Comparison of ENCODE assay signal across 17 mouse cellular contexts in genomic region chr7:84577034-84577433, GRCm38 (mm10). TPM values are rescaled to one million over a fixed set of nuclear protein-coding genes. Genes with fewer than 3 reads are reported as not detected.
DNase-seq lines count a peak whose midpoint lies in the region; ATAC-seq lines count a peak whose summit lies in the region.
"Had no signal": no experiment of that assay in that cellular context is flagged by ENCODE, and none has a peak within 500 bp of the region (broad histone marks: within the 10 kb centered on the region; RNA-seq: fewer than 3 reads in every experiment).

No protein-coding gene starts in this region.

- no peaks in the 10 kb centered on the region for H3K4me1 ChIP-seq in liver, embryonic 11.5 days (replicated peaks; ENCODE audit: control insufficient read depth, insufficient read depth, low read length)
- H3K4me1 ChIP-seq in liver, embryonic 12.5 days: no peaks in the 10 kb centered on the region
- H3K4me1 ChIP-seq: forebrain, embryonic 15.5 days; heart, embryonic 10.5 days; hindbrain, embryonic 13.5 days; intestine, embryonic 15.5 days had no signal

- peak; percentile 15 for DNase-seq in liver, embryonic 11.5 days (ENCODE audit: low spot score)
- DNase-seq in 3134 (ENCODE audit: extremely low read depth, insufficient read length, low spot score): peak; percentile 20
- DNase-seq in 3T3-L1 (ENCODE audit: low read depth, low spot score): peak; percentile 65
- DNase-seq in adipocyte (ENCODE audit: low spot score): peak; percentile 11
- DNase-seq in c-Kit-positive CD71-positive TER-119-positive erythroid progenitor cells, embryonic 14.5 days (ENCODE audit: low spot score): no peak
- DNase-seq in natural killer cell, adult 2 months (ENCODE audit: low spot score in 2 of 2): no peak
- DNase-seq: adrenal gland, postnatal 10 days; cerebellum, adult 2 months; cerebellum, postnatal 10 days; gastrocnemius, postnatal 36 days; heart, adult 18-20 months; heart, postnatal 10 days had no signal

- no peak for ATAC-seq in liver, embryonic 11.5 days (replicated peaks; ENCODE audit: low FRiP score)
- no peak for ATAC-seq in liver, embryonic 12.5 days
- ATAC-seq: forebrain, embryonic 15.5 days; intestine, embryonic 15.5 days had no signal

- H3K27me3 ChIP-seq in liver, embryonic 11.5 days (replicated peaks; ENCODE audit: control insufficient read depth, insufficient read depth, low read length): no peaks in the 10 kb centered on the region
- 0 out of 2 replicates have a peak, but pooled peaks cover 5% of the 10 kb centered on the region for H3K27me3 ChIP-seq in liver, embryonic 12.5 days (replicated peaks)
- H3K27me3 ChIP-seq: forebrain, embryonic 15.5 days; hindbrain, embryonic 13.5 days; intestine, embryonic 15.5 days had no signal

- no peak overlapping the region for H3K27ac ChIP-seq in liver, embryonic 11.5 days (ENCODE audit: low read depth, low read length)
- H3K27ac ChIP-seq in liver, embryonic 12.5 days: no peak overlapping the region
- H3K27ac ChIP-seq: forebrain, embryonic 15.5 days; heart, embryonic 10.5 days; hindbrain, embryonic 13.5 days; intestine, embryonic 15.5 days had no signal

- WGBS in liver, embryonic 11.5 days: 76% methylated on average over 2 of the region's 2 CpGs
- 66% methylated on average over 2 of the region's 2 CpGs for WGBS in liver, embryonic 12.5 days (ENCODE audit: insufficient replicate concordance)

- no peaks in the 10 kb centered on the region for H3K36me3 ChIP-seq in liver, embryonic 11.5 days (ENCODE audit: control insufficient read depth, insufficient read depth, low read length)
- no peaks in the 10 kb centered on the region for H3K36me3 ChIP-seq in liver, embryonic 12.5 days
- H3K36me3 ChIP-seq: forebrain, embryonic 15.5 days; heart, embryonic 10.5 days; hindbrain, embryonic 13.5 days; intestine, embryonic 15.5 days had no signal

- H3K4me3 ChIP-seq in liver, embryonic 11.5 days (ENCODE audit: low read depth, low read length): no peak overlapping the region
- no peak overlapping the region for H3K4me3 ChIP-seq in liver, embryonic 12.5 days
- H3K4me3 ChIP-seq: forebrain, embryonic 15.5 days; heart, embryonic 10.5 days; hindbrain, embryonic 13.5 days; intestine, embryonic 15.5 days had no signal

- no peak overlapping the region for H3K4me2 ChIP-seq in liver, embryonic 11.5 days
- H3K4me2 ChIP-seq in liver, embryonic 12.5 days: no peak overlapping the region
- H3K4me2 ChIP-seq: forebrain, embryonic 15.5 days; hindbrain, embryonic 13.5 days; intestine, embryonic 15.5 days had no signal

- H3K9me3 ChIP-seq in liver, embryonic 11.5 days (ENCODE audit: control insufficient read depth, low read length): no peaks in the 10 kb centered on the region
- no peaks in the 10 kb centered on the region for H3K9me3 ChIP-seq in liver, embryonic 12.5 days (replicated peaks)
- H3K9me3 ChIP-seq: forebrain, embryonic 15.5 days; heart, embryonic 10.5 days; hindbrain, embryonic 13.5 days; intestine, embryonic 15.5 days had no signal

- no peak overlapping the region for H3K9ac ChIP-seq in liver, embryonic 11.5 days (ENCODE audit: low read depth, low read length)
- no peak overlapping the region for H3K9ac ChIP-seq in liver, embryonic 12.5 days
- H3K9ac ChIP-seq: forebrain, embryonic 15.5 days; hindbrain, embryonic 13.5 days; intestine, embryonic 15.5 days had no signal

RNA-seq across cellular contexts. Expression of gene Fah, which starts 29.5 kb away (rescaled TPM):
- polyA plus RNA-seq in liver, embryonic 11.5 days (2014; fragmentation: Nextera tagmentation; extraction: Ambion mirVana): 20.7 and 21.3 TPM in 2 replicates
- 16.5 and 17.8 TPM in 2 replicates for polyA plus RNA-seq in liver, embryonic 12.5 days (2016; fragmentation: Nextera tagmentation; extraction: Ambion mirVana)

RNA-seq across cellular contexts. Expression of gene Gm2115, which starts 48.3 kb away (rescaled TPM):
- 0.16 TPM in 1 of 2 replicates, not detected in the other for polyA plus RNA-seq in liver, embryonic 11.5 days (2014; fragmentation: Nextera tagmentation; extraction: Ambion mirVana)
- polyA plus RNA-seq in liver, embryonic 12.5 days (2016; fragmentation: Nextera tagmentation; extraction: Ambion mirVana): 0.04 and 0.11 TPM in 2 replicates

Comparison
In these comparisons a context has a peak if more than half of its experiments do, and no peak if none do; other contexts are left out.
1. DNase-seq: peak in liver, embryonic 11.5 days (single experiment), 3134 (single experiment), 3T3-L1 (single experiment) and adipocyte (single experiment); none in c-Kit-positive CD71-positive TER-119-positive erythroid progenitor cells, embryonic 14.5 days (single experiment) and natural killer cell, adult 2 months (0 of 2).